Mouse (Mus musculus): ENCODE measurements around the gene Slc7a6. TPM values are rescaled to one million over a fixed set of nuclear protein-coding genes. Genes with fewer than 3 reads are reported as not detected.
"Not testable (repeated sequence)": the region's sequence is repeated elsewhere in the genome, so short reads cannot be mapped to it uniquely, and the experiment has no call there.

Gene Slc7a6
- total RNA-seq, 2 experiments from 2014 or later = 25.3 to 27.6 TPM

DNA sequence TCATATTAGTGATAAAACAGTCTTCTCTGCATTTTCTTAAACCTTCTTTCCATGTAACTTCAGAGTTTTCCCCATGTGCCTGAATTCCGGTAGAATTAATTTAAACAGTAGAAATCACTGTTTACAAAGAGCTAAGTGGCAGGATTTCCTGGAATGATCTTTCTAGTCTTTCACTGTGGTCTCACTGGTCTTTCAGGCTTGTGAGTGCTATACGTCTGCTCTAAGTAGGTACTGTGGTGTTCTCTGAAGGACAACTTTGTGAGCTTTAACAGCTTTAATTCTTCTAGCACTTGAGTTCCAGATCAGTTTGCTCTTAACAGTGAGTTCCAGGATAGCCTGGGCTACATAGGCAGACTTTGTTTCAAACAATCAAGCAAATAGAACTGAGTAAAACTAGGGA lies 9.8 kb downstream of the Slc7a6 start:
- ATAC-seq (replicated peaks; ENCODE audit: poor library complexity) = no peak

DNA sequence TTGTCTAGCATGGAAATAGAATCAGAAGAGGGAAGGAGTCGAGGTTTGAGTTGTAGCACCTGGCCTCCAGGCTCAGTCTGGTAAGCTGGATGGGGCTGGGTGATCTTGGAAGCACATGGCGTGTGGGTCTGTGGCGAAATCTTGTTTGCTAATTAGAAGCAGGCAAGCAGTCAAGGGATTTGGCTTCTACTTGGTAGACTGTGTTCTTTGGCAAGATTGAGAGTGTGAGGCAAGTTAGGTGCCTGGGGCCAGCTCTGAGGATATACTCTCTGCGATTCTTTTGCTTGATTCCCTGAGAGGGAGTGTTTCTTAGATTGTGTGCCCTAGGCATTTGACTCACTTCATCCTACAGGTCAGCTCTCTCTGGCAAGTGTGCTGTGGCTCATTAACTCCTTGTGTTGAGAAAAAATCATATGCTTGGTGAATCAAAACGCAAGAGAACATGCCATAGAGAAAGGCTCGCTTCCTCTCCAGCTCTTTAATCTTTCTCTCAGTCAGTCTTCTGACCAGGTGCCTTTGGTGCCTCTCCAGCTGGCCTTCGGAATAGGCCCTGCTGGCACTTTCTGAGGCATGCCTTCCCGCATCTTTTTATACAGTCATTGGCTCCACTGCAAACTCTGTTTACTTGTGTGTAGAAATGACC lies 17.1 kb downstream of the Slc7a6 start:
- no peak for ATAC-seq (replicated peaks; ENCODE audit: poor library complexity)

DNA sequence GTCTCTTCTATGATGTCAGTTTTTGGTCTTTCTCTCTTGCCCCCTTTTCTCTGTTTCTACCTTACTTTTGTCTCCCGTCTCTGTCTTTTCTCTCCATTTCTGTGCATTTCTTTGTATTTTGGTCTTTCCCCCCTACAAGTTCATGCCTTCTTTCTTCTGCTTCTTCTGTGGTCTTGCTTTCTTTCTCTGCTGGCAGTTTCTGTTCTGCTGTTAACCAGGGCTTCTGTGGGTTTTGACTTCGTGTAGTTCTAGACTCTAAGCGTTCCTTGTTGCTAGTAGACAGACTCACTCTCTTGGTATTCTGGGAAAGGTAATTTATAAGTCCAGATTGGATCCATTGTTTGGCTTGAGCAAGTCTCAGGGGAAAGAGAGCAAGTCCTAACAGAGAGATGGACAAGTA lies 17.7 kb downstream of the Slc7a6 start:
- ATAC-seq (replicated peaks; ENCODE audit: poor library complexity) = no peak

DNA sequence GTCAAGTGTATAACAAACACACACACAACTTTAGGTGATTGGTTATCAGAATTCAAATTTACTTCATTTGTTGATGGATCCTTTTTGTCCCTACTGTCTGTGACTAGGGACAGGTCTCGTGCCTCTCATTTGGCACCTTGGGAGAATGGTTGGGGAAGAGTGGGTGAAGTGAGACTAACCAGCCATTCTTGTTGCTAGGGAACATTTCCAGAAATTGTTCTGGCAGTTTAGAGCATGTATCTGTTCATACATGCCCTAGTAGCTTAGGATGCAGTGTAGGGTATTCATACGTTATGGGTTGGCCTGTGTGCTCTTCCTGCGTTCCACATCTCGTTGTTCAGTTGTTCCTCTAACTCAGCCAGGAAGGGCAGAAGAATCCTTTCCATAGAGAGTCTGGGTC lies 20.5 kb downstream of the Slc7a6 start:
- ATAC-seq (replicated peaks; ENCODE audit: poor library complexity) = no peak

DNA sequence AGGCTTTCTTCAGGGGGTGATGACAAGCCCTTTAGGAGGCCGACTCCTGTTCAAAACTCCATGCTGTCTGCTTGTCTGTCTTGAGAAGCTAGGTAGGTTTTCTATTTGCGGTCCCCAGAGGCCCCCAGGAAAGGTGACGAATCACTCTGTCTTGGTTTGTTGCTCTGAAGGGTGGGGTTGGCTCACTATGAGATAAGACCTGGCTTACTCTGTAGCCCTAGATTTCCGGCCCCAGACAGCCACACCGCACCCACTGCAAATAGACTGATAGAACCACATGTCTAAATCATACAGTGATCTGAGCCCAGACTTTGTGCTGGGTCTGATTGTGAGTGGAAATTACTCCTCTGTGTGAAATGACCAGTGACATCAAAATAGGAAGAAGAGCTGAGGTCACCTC lies 23.0 kb downstream of the Slc7a6 start:
- ATAC-seq (replicated peaks; ENCODE audit: poor library complexity) = peak; percentile 94

DNA sequence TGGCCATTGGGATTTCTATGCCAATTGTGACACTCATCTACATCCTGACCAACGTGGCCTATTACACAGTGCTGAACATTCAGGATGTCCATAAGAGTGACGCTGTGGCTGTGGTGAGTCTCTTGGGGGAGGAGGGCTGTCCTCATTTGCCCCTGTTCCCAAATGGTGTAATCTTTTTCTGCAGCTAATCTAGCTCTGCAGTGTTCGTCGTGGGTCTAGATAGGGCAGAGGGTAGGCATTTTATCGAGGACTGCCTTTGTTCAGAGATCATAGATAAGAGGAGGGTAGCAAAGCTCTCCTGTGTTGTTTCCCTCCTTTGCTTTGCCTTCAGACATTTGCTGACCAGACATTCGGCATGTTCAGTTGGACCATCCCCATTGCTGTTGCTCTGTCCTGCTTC lies 24.5 kb downstream of the Slc7a6 start:
- ATAC-seq (replicated peaks; ENCODE audit: poor library complexity) = peak; percentile 32

DNA sequence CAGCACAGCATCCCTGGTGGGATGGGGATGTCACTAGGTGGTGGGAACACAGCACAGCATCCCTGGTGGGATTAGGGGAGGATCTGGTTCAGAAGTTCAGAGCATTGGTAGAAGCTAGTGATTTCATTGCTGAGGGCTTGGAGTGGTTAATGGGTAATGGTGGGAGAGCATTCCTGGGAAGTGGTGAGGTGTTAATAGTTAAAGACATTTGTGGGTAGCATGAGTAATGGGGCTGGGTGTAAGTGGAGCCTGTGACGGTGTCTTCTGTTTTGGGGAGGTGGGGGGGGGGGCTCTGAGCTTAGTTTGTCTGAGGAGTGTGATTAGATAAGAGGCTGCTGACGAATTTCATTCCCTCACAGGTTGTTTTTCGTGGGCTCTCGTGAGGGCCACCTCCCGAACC lies 25.4 kb downstream of the Slc7a6 start:
- no peak for ATAC-seq (replicated peaks; ENCODE audit: poor library complexity)

DNA sequence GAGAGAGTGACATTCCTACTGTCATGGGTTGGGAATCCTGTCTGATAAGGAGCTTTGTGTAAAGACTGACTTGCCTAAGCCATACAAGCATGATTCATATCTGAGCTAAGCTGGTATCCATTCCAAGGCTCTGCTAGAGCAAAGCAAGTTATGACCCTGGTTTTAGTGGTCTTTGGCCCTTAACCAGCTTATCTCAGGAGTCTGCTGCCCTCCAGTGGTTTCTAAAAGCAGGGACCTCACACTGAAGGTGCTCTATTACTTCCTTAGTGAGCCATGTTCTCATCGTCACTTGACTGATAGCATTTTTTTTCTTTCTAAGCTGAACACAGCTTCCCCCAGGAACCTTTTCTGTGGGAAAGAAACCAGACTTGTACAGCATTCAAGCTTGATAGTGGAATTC lies 30.1 kb downstream of the Slc7a6 start:
- ATAC-seq (replicated peaks; ENCODE audit: poor library complexity) = peak; percentile 93

DNA sequence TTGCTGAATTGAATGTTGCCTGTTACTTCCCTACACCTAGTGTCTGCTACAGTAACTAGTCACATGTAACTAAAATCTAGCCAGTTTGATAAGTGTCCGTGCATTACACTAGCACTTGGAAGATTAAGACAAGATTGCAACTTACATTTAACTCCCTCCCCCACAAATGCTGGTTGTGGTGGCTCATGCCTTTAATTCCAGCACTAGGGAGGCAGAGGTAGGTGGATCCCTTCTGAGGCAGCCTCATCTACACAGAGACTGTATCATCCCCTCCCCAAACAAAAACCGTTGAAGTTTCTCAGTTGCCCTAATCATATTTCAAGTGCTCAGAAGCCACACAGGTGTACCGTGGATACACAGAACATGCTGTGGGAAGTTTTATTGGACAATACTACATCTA lies 30.9 kb downstream of the Slc7a6 start:
- ATAC-seq (replicated peaks; ENCODE audit: poor library complexity) = not testable (repeated sequence)

DNA sequence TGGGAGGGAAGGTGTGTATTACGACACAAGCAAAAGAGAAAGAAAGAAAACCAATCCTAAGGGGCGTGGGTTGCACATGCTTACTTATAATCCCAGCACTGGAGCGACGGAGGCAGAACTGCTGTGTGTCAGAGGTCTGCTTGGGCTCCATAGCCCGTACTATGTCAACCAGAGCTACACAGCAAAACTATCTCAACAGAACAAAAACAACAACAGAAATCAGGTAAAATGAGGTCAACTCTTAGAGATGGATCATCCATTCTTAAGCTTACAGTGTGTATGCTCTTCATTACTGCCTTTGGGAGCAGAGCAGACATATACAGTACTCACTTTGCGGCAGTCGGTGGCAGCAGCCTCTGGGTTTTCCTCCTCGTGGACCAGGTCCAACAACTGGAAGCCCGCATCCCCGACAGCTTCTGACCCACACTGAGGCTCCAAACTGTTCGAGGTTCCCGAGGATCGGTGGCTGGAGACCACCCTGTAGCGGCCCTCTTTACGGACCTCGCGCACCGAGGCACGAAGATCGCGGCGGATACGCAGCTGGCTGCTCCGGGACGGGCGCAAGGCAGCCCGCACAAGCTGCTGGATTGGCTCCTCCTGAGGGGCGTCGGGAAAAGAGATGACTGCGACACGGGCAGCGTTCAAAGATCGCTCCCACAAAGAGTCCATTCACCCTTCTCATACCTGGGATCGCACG lies 41.5 kb downstream of the Slc7a6 start:
- peak; percentile 30 for ATAC-seq (replicated peaks; ENCODE audit: poor library complexity)

DNA sequence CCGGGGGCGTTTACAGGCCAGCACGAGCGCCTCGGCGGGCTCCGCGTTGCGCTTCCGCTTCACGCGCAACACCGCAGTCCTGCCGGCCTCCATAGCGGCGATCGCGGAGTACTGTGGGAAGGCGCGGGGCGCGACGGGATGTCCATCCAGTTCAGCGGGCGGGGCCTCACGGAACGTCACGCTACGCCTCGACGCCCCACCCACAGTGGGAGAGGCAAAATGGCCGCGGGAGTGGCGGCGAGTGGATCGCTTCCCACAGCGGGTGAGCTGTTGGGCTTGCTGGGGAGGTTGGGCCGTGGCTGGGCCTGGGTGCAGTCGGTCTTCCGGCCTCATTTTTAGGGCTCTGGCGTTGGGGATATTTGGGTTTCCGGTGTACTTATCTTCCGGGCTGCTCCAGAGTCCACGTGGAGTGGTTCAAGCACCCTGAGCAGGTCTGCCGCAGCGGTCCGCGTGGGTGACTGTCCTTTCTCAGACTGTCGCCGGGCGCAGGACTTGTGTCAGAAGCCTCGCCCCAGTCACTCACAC lies 42.2 kb downstream of the Slc7a6 start, which contains the start of the genes Slc7a6os and Prmt7:
Gene Slc7a6os (minus strand): TSS at position 115 of the 525 bp plus-strand sequence.
Gene Prmt7 (plus strand): TSS at position 116 of the 525 bp plus-strand sequence.
- ATAC-seq (replicated peaks; ENCODE audit: poor library complexity) = peak; percentile 96

DNA sequence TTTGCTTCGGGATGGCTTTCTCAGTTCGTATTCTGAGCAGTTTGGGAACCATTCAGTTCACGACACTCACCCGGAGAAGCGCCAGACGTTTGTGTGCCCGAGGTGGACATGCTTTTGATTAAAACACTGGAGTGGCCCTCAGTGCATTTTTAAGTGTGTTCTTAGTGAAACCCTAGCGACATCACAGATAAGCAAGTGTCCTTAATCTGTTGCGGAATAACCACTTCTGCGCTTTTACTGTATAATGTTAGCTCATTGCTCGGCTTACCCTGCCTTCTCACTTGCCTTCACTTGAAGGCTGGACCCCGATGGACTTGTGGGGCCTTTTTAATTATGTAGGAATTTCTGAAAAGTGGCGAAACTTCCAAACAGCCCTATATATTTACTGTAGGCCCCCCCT lies 42.8 kb downstream of the Slc7a6 start:
- ATAC-seq (replicated peaks; ENCODE audit: poor library complexity) = 0 out of 2 replicates have a peak, but pooled peaks have one; percentile 1

DNA sequence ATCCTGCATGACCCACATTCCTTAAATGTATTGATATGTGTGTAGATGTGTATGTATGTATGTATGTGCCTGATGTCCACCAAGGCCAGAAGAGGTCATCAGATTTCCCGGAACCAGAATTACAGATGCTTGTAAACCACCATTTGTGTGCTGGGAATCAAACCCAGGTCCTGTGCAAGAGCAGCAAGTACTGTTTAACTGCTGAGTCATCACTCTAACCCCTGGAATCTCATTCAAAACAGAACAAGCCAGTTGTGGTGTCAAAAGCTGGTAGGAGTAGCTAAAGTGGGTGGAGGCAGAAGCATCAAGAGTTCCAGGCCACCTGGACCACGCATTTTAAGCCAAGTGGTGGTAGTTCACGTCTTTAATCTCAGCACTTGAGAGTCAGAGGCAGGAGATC lies 45.3 kb downstream of the Slc7a6 start:
- ATAC-seq (replicated peaks; ENCODE audit: poor library complexity) = no peak

DNA sequence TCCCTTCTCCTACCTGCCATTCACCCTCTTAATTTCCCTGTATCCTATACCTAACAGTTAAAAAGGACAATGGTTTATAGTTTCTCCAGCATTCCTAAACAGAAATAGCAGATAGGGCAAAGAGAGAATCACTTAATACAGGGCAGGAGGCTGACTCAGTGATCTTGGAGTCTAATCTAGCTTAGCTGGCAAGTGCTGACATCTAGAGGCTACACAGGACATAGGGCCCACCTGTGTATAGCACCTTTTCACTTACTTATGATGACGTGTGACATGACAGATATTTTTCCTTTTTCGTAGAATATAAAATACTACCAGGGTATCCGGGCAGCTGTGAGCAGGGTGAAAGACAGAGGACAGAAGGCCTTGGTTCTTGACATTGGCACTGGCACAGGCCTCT lies 51.0 kb downstream of the Slc7a6 start:
- ATAC-seq (replicated peaks; ENCODE audit: poor library complexity) = no peak

DNA sequence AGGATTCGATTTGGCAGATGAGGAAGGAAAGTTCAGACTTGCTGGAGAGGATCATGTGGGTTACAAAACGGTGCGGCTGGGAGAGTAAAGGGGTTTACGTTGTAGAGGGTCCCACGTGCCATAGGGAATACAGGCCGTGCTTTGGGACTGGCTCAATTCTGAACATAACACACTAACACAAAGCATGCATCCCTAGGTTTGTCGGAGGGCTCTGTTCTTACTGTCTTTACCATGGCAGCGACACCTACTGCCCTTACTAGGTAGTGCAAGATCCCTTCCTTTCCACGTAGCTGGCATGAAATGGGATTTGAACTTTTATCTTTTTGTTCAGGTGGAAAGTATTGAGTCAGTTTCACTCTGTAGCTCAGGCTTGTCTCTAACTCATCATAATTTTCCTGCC lies 57.9 kb downstream of the Slc7a6 start:
- ATAC-seq (replicated peaks; ENCODE audit: poor library complexity) = peak; percentile 91

DNA sequence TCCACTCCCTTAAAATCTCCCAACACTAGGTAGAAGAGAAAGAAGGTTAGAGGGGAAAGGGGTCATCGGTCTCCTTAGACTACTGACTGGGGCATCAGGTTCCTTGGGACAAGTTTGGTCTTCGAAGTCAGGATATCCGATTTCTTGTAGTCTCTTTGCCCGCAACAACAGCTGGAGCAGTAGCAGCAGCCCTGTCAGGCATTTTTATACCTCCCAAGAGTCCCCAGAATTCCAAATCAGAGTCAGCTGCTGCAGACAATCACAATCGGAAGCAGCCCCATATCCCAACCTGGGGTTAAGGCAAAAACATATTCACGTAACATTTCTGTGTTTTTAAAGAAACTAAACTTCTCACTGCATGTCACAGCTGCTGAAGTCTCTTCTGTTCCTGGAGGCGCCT lies 62.9 kb downstream of the Slc7a6 start:
- no peak for ATAC-seq (replicated peaks; ENCODE audit: poor library complexity)

DNA sequence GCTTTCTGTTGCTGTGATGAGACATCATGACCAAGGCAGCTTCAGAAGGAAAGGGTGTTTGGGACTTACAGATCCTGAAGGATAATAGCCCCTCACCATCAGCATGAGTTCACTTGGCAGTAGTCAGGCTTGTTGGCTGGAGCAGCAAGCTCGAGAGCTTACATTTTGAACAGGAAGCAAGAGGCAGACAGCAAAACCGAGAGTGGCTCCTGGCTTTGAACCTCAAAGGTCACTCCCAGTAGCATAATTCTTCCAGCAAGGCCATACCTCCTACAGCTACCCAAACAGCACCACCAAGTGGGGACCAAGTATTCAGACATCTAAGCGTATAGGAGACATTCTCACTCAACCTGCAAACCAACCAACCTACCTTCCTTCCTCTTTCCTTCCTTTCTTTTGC lies 64.1 kb downstream of the Slc7a6 start:
- ATAC-seq (replicated peaks; ENCODE audit: poor library complexity) = no peak

DNA sequence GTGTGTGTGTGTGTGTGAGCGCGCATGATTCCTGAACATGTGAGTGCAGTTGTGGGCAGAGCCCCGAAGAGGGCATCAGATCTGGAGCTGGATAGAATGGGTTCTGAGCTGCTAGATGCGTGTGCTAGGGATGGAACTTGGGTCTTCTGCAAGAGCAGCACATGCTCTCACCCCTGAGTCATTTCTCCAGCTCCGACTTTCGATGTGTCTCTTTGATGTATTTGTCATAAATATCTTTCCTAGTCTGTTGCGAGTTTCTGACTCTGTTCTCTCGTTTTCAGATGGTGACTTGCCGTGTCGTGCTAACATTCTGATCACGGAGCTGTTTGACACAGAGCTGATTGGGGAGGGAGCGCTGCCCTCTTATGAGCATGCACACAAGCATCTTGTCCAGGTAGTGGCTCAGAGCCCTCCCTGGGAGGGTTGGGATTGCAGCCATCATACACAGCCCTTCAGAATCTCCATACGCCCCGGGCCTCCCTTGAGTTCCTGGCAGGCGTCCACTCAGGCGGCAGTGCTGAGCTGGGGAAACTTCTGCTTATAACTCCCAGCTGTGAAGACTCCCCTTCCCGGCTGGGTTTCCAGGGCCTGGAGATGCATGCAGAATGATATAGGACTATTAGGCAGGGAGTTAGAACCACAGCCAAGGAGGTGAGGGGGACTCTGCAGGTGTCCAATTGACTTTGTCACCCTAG lies 66.1 kb downstream of the Slc7a6 start:
- ATAC-seq (replicated peaks; ENCODE audit: poor library complexity) = no peak

DNA sequence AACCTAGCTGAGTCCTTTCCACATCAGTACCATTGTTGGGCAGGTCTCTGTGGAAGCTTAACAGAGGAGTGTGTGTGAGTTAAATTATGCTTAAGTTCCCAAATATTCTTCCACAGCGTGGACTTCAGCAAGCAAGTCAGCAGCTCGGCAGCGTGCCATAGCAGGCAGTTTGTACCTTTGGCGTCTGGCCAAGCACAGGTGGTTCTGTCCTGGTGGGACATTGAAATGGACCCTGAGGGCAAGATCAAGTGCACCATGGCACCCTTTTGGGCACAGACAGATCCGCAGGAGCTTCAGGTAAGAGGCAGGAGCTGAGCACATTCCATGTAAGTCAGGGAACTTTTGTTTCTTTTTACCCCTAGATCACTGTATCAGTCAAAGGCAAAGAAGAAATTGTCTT lies 68.4 kb downstream of the Slc7a6 start:
- ATAC-seq (replicated peaks; ENCODE audit: poor library complexity) = no peak

Data from megakaryocyte progenitor cell, adult 5-6 weeks (primary cell).